Mouse (Mus musculus): Measurements from ENCODE around the gene Ncbp3.

- TF ChIP-seq CTCF (IDR thresholded peaks at IDR 0.05; ENCODE audit: low read depth) = no peak
- TF ChIP-seq EP300 (optimal IDR thresholded peaks at IDR 0.05) = no peak
These were observed 32.0 kb upstream of the Ncbp3 start for GRCm38 (mm10) chr11:73015391-73016102.
